Mouse (Mus musculus) ES-CJ7 (cell line): Measurements from ENCODE around the gene Dzip1.

Experiments used
- DNase-seq: peaks from one replicate; pipeline ENCODE4 v3.0.0; 2011; ENCODE audit warnings: low read depth, low spot score

Dzip1 gene

GRCm38 (mm10) chr14:118874126-118874525, 51.1 kb downstream of the Dzip1 start:
- no peak for DNase-seq

GRCm38 (mm10) chr14:118869712-118870111, 55.5 kb downstream of the Dzip1 start:
- DNase-seq: no peak

GRCm38 (mm10) chr14:118868102-118868724, 57.0 kb downstream of the Dzip1 start:
- DNase-seq: no peak

GRCm38 (mm10) chr14:118867366-118867765, 57.9 kb downstream of the Dzip1 start:
- no peak for DNase-seq

- DNase-seq: no peak
These were observed 59.0 kb downstream of the Dzip1 start for GRCm38 (mm10) chr14:118866014-118866811.

GRCm38 (mm10) chr14:118864905-118865304, 60.4 kb downstream of the Dzip1 start:
- DNase-seq: no peak

- no peak for DNase-seq
These were observed 63.0 kb downstream of the Dzip1 start for GRCm38 (mm10) chr14:118862253-118862652.

- no peak for DNase-seq
These were observed 66.9 kb downstream of the Dzip1 start for GRCm38 (mm10) chr14:118858318-118858717.

GRCm38 (mm10) chr14:118856563-118856962, 68.7 kb downstream of the Dzip1 start:
- no peak for DNase-seq

GRCm38 (mm10) chr14:118855141-118855800, 70.0 kb downstream of the Dzip1 start:
- peak; percentile 16 for DNase-seq

- peak; percentile 8 for DNase-seq
These were observed 70.7 kb downstream of the Dzip1 start for GRCm38 (mm10) chr14:118854371-118855114.

GRCm38 (mm10) chr14:118851496-118852107, 73.7 kb downstream of the Dzip1 start:
- DNase-seq: no peak

GRCm38 (mm10) chr14:118850696-118851035, 74.6 kb downstream of the Dzip1 start:
- no peak for DNase-seq

GRCm38 (mm10) chr14:118850011-118850695, 75.1 kb downstream of the Dzip1 start:
- DNase-seq: no peak

GRCm38 (mm10) chr14:118848171-118848570, 77.1 kb downstream of the Dzip1 start:
- no peak for DNase-seq

GRCm38 (mm10) chr14:118846834-118847233, 78.4 kb downstream of the Dzip1 start:
- no peak for DNase-seq

GRCm38 (mm10) chr14:118842353-118842752, 82.9 kb downstream of the Dzip1 start:
- no peak for DNase-seq

GRCm38 (mm10) chr14:118840027-118840426, 85.2 kb downstream of the Dzip1 start:
- DNase-seq: no peak

GRCm38 (mm10) chr14:118839416-118839815, 85.8 kb downstream of the Dzip1 start:
- no peak for DNase-seq

GRCm38 (mm10) chr14:118838556-118839120, 86.6 kb downstream of the Dzip1 start:
- no peak for DNase-seq

GRCm38 (mm10) chr14:118836754-118837153, 88.5 kb downstream of the Dzip1 start:
- no peak for DNase-seq
